Mouse (Mus musculus) macrophage (primary cell): ENCODE results near the gene Adam19. TPM values are rescaled to one million over a fixed set of nuclear protein-coding genes. Genes with fewer than 3 reads are reported as not detected.

Source experiments
- H3K27ac ChIP-seq: fragments of 350-480 bp; formaldehyde crosslinking; 2 replicates; pipeline ENCODE4 v1.9.0; 2021
- H3K36me3 ChIP-seq: fragments of 350-480 bp; formaldehyde crosslinking; 2 replicates; pipeline ENCODE4 v1.9.0; 2021; ENCODE audit errors: inconsistent target
- H3K4me3 ChIP-seq: fragments of 350-480 bp; formaldehyde crosslinking; 2 replicates; pipeline ENCODE4 v1.9.0; 2021; ENCODE audit errors: inconsistent target
- H3K79me2 ChIP-seq: fragments of 350-480 bp; formaldehyde crosslinking; 2 replicates; pipeline ENCODE4 v1.9.0; 2021; ENCODE audit errors: inconsistent target
- WGBS: methylation state at CpG from one replicate; pipeline ENCODE4 v1.1.7; 2026; ENCODE audit warnings: inconsistent platforms; ENCODE audit not compliant: missing documents; 5-methylcytosine and 5-hydroxymethylcytosine counted together
- polyA plus RNA-seq: library from polyadenylated mRNA; stranded (reverse); fragments of 250-400 nt; gene quantifications from 3 replicates; pipeline ENCODE4 v1.2.4, GENCODE M21; 2018; ENCODE audit warnings: inconsistent platforms

The Adam19 gene
- polyA plus RNA-seq, 1 experiment from 2014 or later: 13.4 TPM

GRCm38 (mm10) chr11:46090951-46091667, 35.3 kb downstream of the Adam19 start:
- no peak overlapping the region for H3K27ac ChIP-seq
- 83% methylated on average over 9 of the region's 10 CpGs for WGBS

DNA sequence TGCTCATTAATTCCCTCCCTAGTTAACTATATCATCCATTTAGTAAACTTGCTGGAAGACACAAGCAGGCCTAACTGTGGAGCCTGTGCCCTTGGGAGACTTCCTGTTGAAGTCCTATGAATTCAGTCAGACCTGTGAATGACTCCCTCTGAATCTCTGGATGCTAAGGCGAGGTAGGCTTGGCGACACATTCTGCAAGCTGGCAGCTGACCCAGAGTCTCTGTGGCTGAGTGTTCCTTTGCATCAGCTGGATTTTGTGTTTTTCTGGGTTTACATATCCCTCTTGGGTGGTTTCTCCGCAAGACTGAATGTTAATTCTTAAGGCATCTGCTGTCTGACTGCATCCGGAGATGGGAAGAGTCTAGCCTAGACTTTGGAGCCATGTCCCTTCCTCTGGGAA, 36.3 kb downstream of the Adam19 start:
- WGBS: 92% methylated on average over 4 of the region's 4 CpGs

More at GRCm38 (mm10) chr11:46090951-46091667, 35.3 kb downstream of the Adam19 start:
- no peaks in the 10 kb centered on the region for H3K79me2 ChIP-seq
- H3K36me3 ChIP-seq: no peaks in the 10 kb centered on the region
- H3K4me3 ChIP-seq: no peak overlapping the region

GRCm38 (mm10) chr11:46095477-46096264, 39.9 kb downstream of the Adam19 start:
- H3K79me2 ChIP-seq: no peaks in the 10 kb centered on the region
- no peak overlapping the region for H3K27ac ChIP-seq
- 70% methylated on average over 9 of the region's 9 CpGs for WGBS
- no peaks in the 10 kb centered on the region for H3K36me3 ChIP-seq
- no peak overlapping the region for H3K4me3 ChIP-seq

More for the DNA sequence above, 36.3 kb downstream of the Adam19 start:
- no peaks in the 10 kb centered on the region for H3K79me2 ChIP-seq
- no peak overlapping the region for H3K4me3 ChIP-seq
- no peak overlapping the region for H3K27ac ChIP-seq
- H3K36me3 ChIP-seq: no peaks in the 10 kb centered on the region

GRCm38 (mm10) chr11:46096265-46096649, 40.5 kb downstream of the Adam19 start:
- H3K79me2 ChIP-seq: no peaks in the 10 kb centered on the region
- no peaks in the 10 kb centered on the region for H3K36me3 ChIP-seq
- WGBS: 92% methylated on average over 6 of the region's 6 CpGs
- no peak overlapping the region for H3K27ac ChIP-seq
- no peak overlapping the region for H3K4me3 ChIP-seq

- H3K79me2 ChIP-seq: no peaks in the 10 kb centered on the region
- WGBS: 89% methylated on average over 3 of the region's 3 CpGs
- H3K4me3 ChIP-seq: no peak overlapping the region
- H3K27ac ChIP-seq: no peak overlapping the region
- H3K36me3 ChIP-seq: no peaks in the 10 kb centered on the region
Measured at GRCm38 (mm10) chr11:46097062-46097461, 41.3 kb downstream of the Adam19 start.

DNA sequence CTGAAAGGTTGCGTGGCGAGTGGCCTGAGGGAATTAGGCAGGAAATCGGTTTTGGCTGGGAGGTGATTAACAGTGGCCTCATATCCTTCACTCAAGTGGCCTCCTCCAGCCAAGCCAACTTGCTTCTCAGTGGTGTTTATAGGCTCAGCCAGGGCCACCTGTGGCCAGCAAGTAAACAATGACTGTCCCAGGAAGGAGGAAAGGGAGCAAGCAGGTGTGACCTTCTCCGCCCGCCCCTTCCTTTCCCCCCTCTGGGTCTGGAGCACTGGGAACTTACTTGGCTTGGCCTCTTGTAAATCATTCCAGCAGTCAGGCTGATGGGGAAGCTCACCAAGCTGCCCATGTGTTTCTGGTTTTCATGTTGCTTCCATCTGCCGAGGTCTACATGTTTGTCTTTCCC, 46.3 kb downstream of the Adam19 start:
- 86% methylated on average over 4 of the region's 6 CpGs for WGBS
- H3K4me3 ChIP-seq: no peak overlapping the region

GRCm38 (mm10) chr11:46107046-46107445, 51.3 kb downstream of the Adam19 start:
- no peak overlapping the region for H3K27ac ChIP-seq
- no peaks in the 10 kb centered on the region for H3K36me3 ChIP-seq
- no peaks in the 10 kb centered on the region for H3K79me2 ChIP-seq
- 100% methylated on average over 1 of the region's 1 CpGs for WGBS
- no peak overlapping the region for H3K4me3 ChIP-seq

More for the DNA sequence above, 46.3 kb downstream of the Adam19 start:
- H3K79me2 ChIP-seq: no peaks in the 10 kb centered on the region
- H3K27ac ChIP-seq: no peak overlapping the region
- no peaks in the 10 kb centered on the region for H3K36me3 ChIP-seq

DNA sequence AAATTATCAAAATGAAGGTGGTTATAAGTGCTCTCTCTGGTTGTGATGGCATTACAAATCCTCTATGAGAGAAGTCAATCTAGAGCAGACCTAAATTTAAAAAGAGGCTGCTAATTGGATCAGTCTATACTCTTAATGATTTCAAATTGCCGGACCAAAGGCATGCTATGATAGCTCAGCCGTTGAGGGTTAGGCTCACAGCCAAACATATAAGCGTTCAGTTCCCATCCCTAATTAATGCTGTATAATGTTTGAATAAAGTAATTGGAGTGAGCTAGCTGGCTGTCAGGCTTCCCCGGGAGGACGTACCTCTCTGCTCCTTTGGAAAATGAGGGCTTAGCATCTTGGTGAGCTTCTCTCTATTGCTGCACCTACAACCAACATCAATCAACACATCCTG, 53.4 kb downstream of the Adam19 start:
- Histone ChIP-seq H3K27ac (no peak overlapping the region), H3K36me3 (no peaks in the 10 kb centered on the region), H3K4me3 (no peak overlapping the region), H3K79me2 (no peaks in the 10 kb centered on the region)
- 86% methylated on average over 3 of the region's 5 CpGs for WGBS

DNA sequence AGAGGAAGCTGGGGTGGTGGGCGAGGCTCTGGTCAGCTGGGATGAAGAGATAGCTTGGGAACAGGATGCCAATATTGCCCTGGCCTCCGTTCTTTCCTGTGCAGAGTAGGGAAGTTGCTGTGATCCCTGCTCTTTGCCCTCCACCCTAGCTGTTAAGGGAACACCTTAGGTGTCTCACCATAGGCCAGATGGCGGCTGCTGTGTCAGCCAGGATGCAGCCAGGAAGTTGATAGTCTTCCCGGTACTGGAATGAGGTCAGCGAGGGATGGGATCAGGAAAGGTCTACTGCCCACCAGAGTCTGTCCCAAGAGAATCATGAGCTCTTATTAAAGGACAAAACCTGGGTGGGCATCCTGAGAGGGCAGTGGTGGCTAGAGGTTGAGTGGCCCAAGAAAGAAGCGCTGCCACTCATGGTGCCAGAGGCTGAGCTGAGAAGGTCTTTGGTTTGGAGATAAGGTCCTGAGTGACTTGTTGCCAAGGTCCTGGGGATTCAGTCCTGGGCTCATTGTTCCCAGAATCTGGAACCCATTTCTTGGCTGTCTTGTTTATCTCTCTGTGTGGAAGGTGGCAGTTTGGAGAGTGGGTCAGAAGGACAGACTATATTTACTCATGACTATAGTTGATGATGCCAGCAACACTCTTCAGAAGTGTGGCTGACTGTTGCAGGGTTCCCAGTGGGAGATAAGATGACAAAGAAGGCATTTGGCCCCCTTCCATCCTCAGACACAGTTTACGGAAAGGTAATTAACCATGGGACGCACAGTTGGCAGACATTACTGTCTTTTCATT, 54.6 kb downstream of the Adam19 start:
- WGBS: 77% methylated on average over 8 of the region's 8 CpGs
- Histone ChIP-seq H3K27ac (no peak overlapping the region), H3K4me3 (no peak overlapping the region), H3K79me2 (no peaks in the 10 kb centered on the region), H3K36me3 (no peaks in the 10 kb centered on the region)

GRCm38 (mm10) chr11:46110945-46111287, 55.1 kb downstream of the Adam19 start:
- no peak overlapping the region for H3K27ac ChIP-seq
- H3K79me2 ChIP-seq: no peaks in the 10 kb centered on the region
- H3K36me3 ChIP-seq: no peaks in the 10 kb centered on the region
- 75% methylated on average over 1 of the region's 1 CpGs for WGBS
- no peak overlapping the region for H3K4me3 ChIP-seq

- WGBS: 85% methylated on average over 3 of the region's 3 CpGs
- no peaks in the 10 kb centered on the region for H3K36me3 ChIP-seq
- no peaks in the 10 kb centered on the region for H3K79me2 ChIP-seq
- no peak overlapping the region for H3K27ac ChIP-seq
- no peak overlapping the region for H3K4me3 ChIP-seq
Measured at GRCm38 (mm10) chr11:46113211-46113610, 57.4 kb downstream of the Adam19 start.

GRCm38 (mm10) chr11:46114221-46114620, 58.4 kb downstream of the Adam19 start:
- no peak overlapping the region for H3K27ac ChIP-seq
- 84% methylated on average over 7 of the region's 7 CpGs for WGBS
- no peaks in the 10 kb centered on the region for H3K79me2 ChIP-seq
- no peak overlapping the region for H3K4me3 ChIP-seq
- no peaks in the 10 kb centered on the region for H3K36me3 ChIP-seq

- H3K27ac ChIP-seq: no peak overlapping the region
- 93% methylated on average over 3 of the region's 4 CpGs for WGBS
- no peaks in the 10 kb centered on the region for H3K79me2 ChIP-seq
- no peaks in the 10 kb centered on the region for H3K36me3 ChIP-seq
- no peak overlapping the region for H3K4me3 ChIP-seq
Measured at GRCm38 (mm10) chr11:46115011-46115410, 59.2 kb downstream of the Adam19 start.

DNA sequence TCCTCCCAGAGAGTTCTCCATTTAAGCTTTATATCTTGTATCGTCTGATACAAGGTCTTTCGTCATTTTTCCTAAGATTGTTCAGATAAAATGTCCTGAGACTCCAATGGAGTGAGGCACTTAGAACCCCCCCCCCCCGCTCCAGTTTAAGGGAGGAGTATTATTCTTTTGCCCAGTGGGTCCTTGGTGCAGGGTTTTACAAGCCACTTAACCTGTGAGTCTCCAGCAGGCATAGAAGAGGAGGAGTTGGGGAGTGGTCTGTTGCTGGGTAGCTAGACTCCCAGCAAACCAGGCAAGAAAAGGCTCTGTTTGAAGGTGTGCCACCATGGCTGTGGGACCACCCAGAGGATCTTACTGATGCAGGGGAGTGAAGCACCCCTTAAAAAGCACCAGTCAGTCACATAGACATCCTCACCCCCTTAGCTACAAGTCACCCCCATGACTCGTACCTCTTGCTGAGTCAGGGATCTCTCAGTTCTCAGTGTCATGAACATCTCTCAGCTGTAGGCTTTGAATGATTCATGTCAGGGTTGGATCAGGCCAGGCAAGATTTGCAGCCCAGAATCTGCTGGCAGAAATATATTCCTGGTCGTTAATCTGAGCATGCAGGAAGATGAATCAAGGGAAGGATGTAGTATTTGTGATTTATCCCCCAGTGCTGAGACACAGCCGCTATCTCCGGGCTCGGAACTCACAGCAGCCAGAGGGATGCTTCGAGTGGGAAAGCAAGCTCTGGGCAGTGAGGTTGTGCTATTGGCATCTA, 59.8 kb downstream of the Adam19 start:
- Histone ChIP-seq H3K4me3 (no peak overlapping the region), H3K36me3 (no peaks in the 10 kb centered on the region)
- 88% methylated on average over 9 of the region's 9 CpGs for WGBS

More for the DNA sequence above, 59.8 kb downstream of the Adam19 start:
- peak overlapping the region; percentile 28 for H3K27ac ChIP-seq
- no peaks in the 10 kb centered on the region for H3K79me2 ChIP-seq
